Mouse (Mus musculus): Measurements from ENCODE around the gene Selenov. TPM values are rescaled to one million over a fixed set of nuclear protein-coding genes. Genes with fewer than 3 reads are reported as not detected.

Gene Selenov
- polyA plus RNA-seq, 1 experiment from 2014 or later = 0.66 TPM

DNA sequence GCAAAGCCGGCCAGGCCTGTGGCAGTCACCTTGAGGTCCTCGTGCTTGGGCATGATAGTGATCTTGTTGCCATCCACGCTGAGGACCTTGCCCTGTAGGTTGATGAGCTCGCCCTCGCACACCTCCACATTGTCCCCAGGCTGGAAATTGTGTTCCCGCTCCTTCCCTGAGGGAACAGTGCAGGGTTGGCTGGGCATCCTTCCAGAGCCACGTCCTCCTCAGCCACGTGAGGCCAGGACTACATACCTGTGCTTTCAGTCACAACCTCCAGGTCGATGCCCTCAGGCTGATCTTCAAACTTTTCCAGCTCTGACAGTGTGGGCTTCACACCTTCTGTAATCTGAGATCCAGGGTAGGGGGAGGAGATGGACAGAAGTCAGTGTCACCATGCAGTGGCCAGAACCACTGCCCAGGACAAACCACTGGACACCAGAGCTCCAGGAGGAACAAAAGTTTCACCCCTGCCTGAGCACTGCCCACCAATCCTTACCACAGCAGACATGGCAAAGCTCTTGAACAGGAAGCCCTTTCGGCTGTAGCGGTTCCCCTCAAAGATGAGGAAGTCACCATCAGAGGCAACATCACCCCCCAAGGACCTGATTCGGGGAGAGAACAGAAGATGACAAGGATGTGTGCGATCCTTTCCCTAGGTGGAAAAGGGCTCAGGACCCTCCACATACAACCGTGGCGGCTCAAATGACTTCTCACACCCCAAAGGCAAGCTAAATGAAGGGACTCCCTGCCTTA, 31.2 kb upstream of the Selenov start:
- no peak for ATAC-seq (ENCODE audit: insufficient read depth, low FRiP score, low TSS enrichment)
- WGBS = 91% methylated on average over 15 of the region's 15 CpGs

DNA sequence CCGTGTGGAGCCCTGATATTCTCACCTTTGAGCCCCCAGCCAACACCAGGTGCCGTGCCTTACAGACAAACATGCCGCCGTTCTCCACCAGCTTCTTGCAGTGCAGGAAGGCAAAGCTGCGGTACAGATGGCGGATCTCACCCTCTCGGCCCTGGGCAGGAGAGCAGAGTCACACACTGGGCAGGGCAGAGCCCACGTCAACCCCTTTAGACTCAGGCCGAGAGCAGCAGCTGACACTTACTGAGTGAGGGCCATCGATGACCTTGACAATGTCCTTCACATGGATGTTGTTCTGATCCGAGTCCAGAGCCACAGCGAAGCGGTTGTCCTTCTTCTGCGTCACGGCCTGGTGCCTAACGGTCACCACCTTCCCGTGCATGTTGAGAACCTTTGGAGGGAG, 27.7 kb upstream of the Selenov start:
- H3K4me1 ChIP-seq (ENCODE audit: control insufficient read depth, insufficient read depth, low read length) = no peaks in the 10 kb centered on the region
- DNase-seq (ENCODE audit: low spot score) = no peak
- peaks cover 54% of the 10 kb centered on the region for H3K36me3 ChIP-seq (ENCODE audit: control insufficient read depth, insufficient read depth, low read length)
- no peak overlapping the region for H3K4me2 ChIP-seq (ENCODE audit: low read depth)
- ATAC-seq (ENCODE audit: insufficient read depth, low FRiP score, low TSS enrichment) = no peak
- H3K4me3 ChIP-seq (ENCODE audit: low read depth, low read length) = no peak overlapping the region
- no peaks in the 10 kb centered on the region for H3K27me3 ChIP-seq (ENCODE audit: control insufficient read depth, insufficient read depth, low read length)
- no peak overlapping the region for H3K27ac ChIP-seq (ENCODE audit: low read depth, low read length)
- no peak overlapping the region for H3K9ac ChIP-seq (ENCODE audit: low read length)
- 94% methylated on average over 17 of the region's 17 CpGs for WGBS
- H3K9me3 ChIP-seq (ENCODE audit: control insufficient read depth, low read length) = no peaks in the 10 kb centered on the region

More for the DNA sequence above, 31.2 kb upstream of the Selenov start:
- no peaks in the 10 kb centered on the region for H3K4me1 ChIP-seq (ENCODE audit: control insufficient read depth, insufficient read depth, low read length)
- DNase-seq (ENCODE audit: low spot score) = no peak
- H3K27ac ChIP-seq (ENCODE audit: low read depth, low read length) = no peak overlapping the region
- no peaks in the 10 kb centered on the region for H3K9me3 ChIP-seq (ENCODE audit: control insufficient read depth, low read length)
- H3K36me3 ChIP-seq (ENCODE audit: control insufficient read depth, insufficient read depth, low read length) = peaks cover 48% of the 10 kb centered on the region
- H3K9ac ChIP-seq (ENCODE audit: low read length) = no peak overlapping the region
- H3K4me3 ChIP-seq (ENCODE audit: low read depth, low read length) = no peak overlapping the region
- H3K4me2 ChIP-seq (ENCODE audit: low read depth) = no peak overlapping the region
- no peaks in the 10 kb centered on the region for H3K27me3 ChIP-seq (ENCODE audit: control insufficient read depth, insufficient read depth, low read length)

DNA sequence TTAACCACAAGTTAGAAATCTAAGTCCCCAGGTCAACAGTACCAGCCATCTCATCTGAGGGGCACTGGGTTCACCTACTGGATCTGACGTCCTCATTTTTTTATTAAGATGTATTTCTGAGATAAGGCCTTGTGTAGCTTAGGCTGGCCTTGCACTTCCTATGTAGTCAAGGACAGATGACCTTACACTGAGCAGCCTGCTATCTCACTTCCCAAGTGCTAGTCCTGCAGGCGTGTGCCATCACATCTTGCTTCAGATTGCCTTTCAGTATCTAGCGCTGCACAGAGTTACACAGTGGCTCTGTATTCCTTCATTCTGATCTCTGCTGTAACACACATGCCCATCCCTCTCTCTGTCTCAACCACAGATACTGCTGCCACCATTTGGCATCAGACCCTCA, 27.1 kb upstream of the Selenov start:
- H3K9me3 ChIP-seq (ENCODE audit: control insufficient read depth, low read length) = no peaks in the 10 kb centered on the region
- no peak overlapping the region for H3K9ac ChIP-seq (ENCODE audit: low read length)
- no peaks in the 10 kb centered on the region for H3K27me3 ChIP-seq (ENCODE audit: control insufficient read depth, insufficient read depth, low read length)
- WGBS = 89% methylated on average over 3 of the region's 3 CpGs
- H3K36me3 ChIP-seq (ENCODE audit: control insufficient read depth, insufficient read depth, low read length) = peaks cover 47% of the 10 kb centered on the region
- no peak overlapping the region for H3K27ac ChIP-seq (ENCODE audit: low read depth, low read length)
- ATAC-seq (ENCODE audit: insufficient read depth, low FRiP score, low TSS enrichment) = no peak
- DNase-seq (ENCODE audit: low spot score) = no peak
- H3K4me1 ChIP-seq (ENCODE audit: control insufficient read depth, insufficient read depth, low read length) = no peaks in the 10 kb centered on the region
- no peak overlapping the region for H3K4me2 ChIP-seq (ENCODE audit: low read depth)
- H3K4me3 ChIP-seq (ENCODE audit: low read depth, low read length) = no peak overlapping the region

DNA sequence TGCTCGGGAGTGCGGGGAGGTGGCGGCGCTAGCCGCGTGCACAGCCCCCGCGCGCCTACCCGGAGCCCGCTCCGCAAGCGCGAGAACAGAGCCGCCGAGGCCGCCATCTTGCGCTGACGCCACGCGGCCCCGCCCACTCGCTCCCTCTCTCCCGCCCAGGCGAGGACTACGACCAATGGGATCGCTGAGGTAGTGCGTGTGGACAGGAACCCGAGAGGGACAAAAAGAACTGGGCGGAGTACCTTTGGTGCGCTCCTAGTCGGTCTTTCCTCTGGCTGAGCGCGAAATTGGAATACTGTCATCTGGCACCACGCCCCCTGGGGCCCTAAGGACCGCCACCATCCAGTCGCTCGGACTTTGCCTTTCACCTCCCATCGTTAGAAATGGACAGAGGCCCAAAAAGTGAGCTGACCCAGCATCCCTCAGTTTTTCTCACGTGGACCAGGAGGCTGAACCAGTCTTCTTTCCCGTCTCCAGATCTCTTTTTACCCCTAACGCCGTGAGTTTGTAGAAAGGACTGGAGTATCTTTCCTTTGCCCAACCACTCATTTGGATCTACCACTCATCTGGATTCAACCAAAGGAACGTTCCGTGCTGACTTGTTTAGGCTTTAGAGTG, 21.0 kb upstream of the Selenov start, which contains the start of gene Timm50:
Timm50 (minus strand) TSS at position 147 of the 618 bp plus-strand sequence.
- H3K9ac ChIP-seq (ENCODE audit: low read length) = peak within 1 kb of the TSS; percentile 92
- peak; percentile 96 for ATAC-seq (ENCODE audit: insufficient read depth, low FRiP score, low TSS enrichment)
- H3K4me3 ChIP-seq (ENCODE audit: low read depth, low read length) = peak within 1 kb of the TSS; percentile 97
- H3K36me3 ChIP-seq (ENCODE audit: control insufficient read depth, insufficient read depth, low read length) = peaks cover 24% of the 10 kb centered on the region
- peak within 1 kb of the TSS; percentile 64 for H3K4me2 ChIP-seq (ENCODE audit: low read depth)
- DNase-seq (ENCODE audit: low spot score) = peak; percentile 97
- WGBS = under 1% methylated on average over 42 of the region's 45 CpGs
- peak within 1 kb of the TSS; percentile 73 for H3K27ac ChIP-seq (ENCODE audit: low read depth, low read length)
- H3K9me3 ChIP-seq (ENCODE audit: control insufficient read depth, low read length) = no peaks in the 10 kb centered on the region
- no peaks in the 10 kb centered on the region for H3K27me3 ChIP-seq (ENCODE audit: control insufficient read depth, insufficient read depth, low read length)
- peaks cover 9% of the 10 kb centered on the region for H3K4me1 ChIP-seq (ENCODE audit: control insufficient read depth, insufficient read depth, low read length)

DNA sequence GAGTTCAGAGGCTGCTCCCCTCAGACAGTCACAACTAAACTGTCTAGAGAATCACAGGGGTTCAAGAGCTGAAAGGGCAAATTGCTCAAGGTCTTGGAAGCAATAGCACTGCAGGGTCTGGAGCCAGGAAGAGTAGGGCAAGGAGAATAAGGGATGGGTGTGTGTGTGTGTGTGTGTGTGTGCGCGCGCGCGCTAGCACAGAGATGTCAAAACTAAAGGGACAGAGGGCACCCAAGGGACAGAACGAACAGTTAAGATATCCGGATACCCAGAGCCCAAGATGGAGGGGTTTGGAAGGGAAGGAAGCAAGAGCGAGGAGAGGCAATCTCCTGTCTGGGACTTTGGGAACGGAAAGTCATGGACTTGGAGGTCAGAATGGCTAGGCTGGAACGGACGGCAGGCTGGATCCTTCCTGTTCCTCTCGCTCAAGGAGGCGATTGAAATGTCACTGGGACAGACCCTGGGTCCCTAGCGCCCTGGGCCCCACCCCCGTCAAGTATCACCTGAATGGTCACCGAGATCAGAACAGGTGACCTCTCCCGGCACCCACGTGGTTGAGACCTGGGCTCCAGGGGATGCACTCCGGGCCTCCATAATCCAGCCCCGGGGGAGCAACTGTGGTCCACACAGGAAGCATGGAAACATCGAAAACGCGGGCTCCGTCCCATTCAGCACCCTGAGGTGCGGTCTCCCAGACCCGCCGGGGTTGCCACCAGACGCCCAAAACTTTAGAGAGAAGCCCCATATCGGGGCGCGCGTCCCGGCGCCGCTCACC, 20.4 kb upstream of the Selenov start:
- WGBS = 6% methylated on average over 35 of the region's 35 CpGs
- DNase-seq (ENCODE audit: low spot score) (peak; percentile 12), ATAC-seq (ENCODE audit: insufficient read depth, low FRiP score, low TSS enrichment) (peak; percentile 54)
- H3K4me1 ChIP-seq (ENCODE audit: control insufficient read depth, insufficient read depth, low read length) = peaks cover 9% of the 10 kb centered on the region
- H3K4me3 ChIP-seq (ENCODE audit: low read depth, low read length) = peak overlapping the region; percentile 97
- no peaks in the 10 kb centered on the region for H3K27me3 ChIP-seq (ENCODE audit: control insufficient read depth, insufficient read depth, low read length)
- H3K9me3 ChIP-seq (ENCODE audit: control insufficient read depth, low read length) = no peaks in the 10 kb centered on the region
- H3K36me3 ChIP-seq (ENCODE audit: control insufficient read depth, insufficient read depth, low read length) = peaks cover 27% of the 10 kb centered on the region
- H3K4me2 ChIP-seq (ENCODE audit: low read depth) = peak overlapping the region; percentile 64
- peak overlapping the region; percentile 73 for H3K27ac ChIP-seq (ENCODE audit: low read depth, low read length)
- H3K9ac ChIP-seq (ENCODE audit: low read length) = peak overlapping the region; percentile 92

DNA sequence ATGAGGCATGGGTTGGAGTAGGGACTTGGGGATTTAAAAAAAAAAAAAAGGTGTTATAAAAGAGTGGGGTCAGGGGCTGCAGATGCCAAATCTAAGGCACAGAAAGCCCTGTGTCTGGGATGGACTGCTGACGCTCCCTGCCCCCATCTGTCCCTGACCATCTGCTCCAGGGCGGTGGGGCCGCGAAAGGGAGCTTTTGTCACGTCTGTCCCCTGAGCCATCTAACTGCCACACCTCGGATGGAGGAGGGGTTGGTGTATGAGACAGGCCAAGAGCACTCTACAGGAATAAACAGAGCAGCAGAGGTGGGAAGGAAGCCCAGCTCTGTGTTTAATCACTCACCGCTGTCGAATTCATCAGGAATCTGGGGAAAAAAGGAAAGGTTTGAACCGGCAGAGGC, 18.8 kb upstream of the Selenov start:
- H3K4me1 ChIP-seq (ENCODE audit: control insufficient read depth, insufficient read depth, low read length) = peaks cover 9% of the 10 kb centered on the region
- no peaks in the 10 kb centered on the region for H3K27me3 ChIP-seq (ENCODE audit: control insufficient read depth, insufficient read depth, low read length)
- ATAC-seq (ENCODE audit: insufficient read depth, low FRiP score, low TSS enrichment) = no peak; the same call in 1 of the 2 replicates
- WGBS = 47% methylated on average over 9 of the region's 9 CpGs
- H3K9me3 ChIP-seq (ENCODE audit: control insufficient read depth, low read length) = no peaks in the 10 kb centered on the region
- H3K4me2 ChIP-seq (ENCODE audit: low read depth) = peak overlapping the region; percentile 23
- H3K4me3 ChIP-seq (ENCODE audit: low read depth, low read length) = 0 out of 2 replicates have a peak overlapping the region, but pooled peaks have one; percentile 4
- peak; percentile 61 for DNase-seq (ENCODE audit: low spot score)
- H3K9ac ChIP-seq (ENCODE audit: low read length) = no peak overlapping the region
- H3K36me3 ChIP-seq (ENCODE audit: control insufficient read depth, insufficient read depth, low read length) = peaks cover 18% of the 10 kb centered on the region
- H3K27ac ChIP-seq (ENCODE audit: low read depth, low read length) = peak overlapping the region; percentile 60

DNA sequence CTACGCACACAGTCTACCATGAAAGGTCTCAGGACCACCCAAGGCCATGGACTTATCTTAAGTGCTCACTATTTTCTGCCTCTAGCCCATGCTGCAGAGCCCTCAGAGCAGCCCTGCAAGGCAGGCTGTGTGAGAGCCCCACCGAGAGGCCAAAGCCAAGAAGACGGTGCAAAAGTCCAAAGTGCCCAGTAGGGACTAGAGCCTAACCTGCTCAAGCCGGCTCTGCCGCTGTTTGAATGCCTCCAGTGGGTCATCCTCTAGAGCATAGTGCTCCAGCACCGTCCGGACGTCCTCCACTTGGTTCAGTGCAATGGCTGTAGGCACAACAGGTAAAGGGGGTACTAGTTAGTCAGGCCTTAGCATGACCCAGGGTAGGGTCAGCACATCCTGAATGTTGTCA, 15.2 kb upstream of the Selenov start:
- ATAC-seq (ENCODE audit: insufficient read depth, low FRiP score, low TSS enrichment) = no peak
- H3K9me3 ChIP-seq (ENCODE audit: control insufficient read depth, low read length) = no peaks in the 10 kb centered on the region
- H3K9ac ChIP-seq (ENCODE audit: low read length) = no peak overlapping the region
- peaks cover 16% of the 10 kb centered on the region for H3K4me1 ChIP-seq (ENCODE audit: control insufficient read depth, insufficient read depth, low read length)
- no peak for DNase-seq (ENCODE audit: low spot score)
- 99% methylated on average over 8 of the region's 8 CpGs for WGBS
- H3K27me3 ChIP-seq (ENCODE audit: control insufficient read depth, insufficient read depth, low read length) = no peaks in the 10 kb centered on the region
- H3K36me3 ChIP-seq (ENCODE audit: control insufficient read depth, insufficient read depth, low read length) = peaks cover 18% of the 10 kb centered on the region
- H3K4me3 ChIP-seq (ENCODE audit: low read depth, low read length) = no peak overlapping the region
- H3K4me2 ChIP-seq (ENCODE audit: low read depth) = no peak overlapping the region
- H3K27ac ChIP-seq (ENCODE audit: low read depth, low read length) = no peak overlapping the region

DNA sequence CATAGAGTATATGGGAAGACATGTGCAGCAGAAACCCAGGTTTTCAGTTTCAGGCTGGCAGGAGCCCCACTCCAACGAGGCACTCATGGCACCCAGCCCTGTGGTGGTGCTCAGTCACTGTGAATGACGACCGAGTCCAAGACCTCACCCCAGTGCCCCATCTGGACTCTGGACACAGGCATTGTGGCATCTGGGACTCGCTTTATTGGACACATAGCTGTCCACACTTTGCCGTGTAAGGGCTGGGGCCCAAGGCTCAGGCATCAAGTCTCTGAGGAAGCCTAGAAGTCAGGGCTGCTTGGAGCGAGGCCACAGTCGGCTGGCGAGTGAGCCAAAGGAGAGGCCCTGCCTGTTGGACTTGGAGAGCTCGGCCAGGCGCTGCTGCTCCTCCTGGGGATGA, 14.7 kb upstream of the Selenov start:
- H3K9ac ChIP-seq (ENCODE audit: low read length) = no peak overlapping the region
- H3K4me2 ChIP-seq (ENCODE audit: low read depth) = no peak overlapping the region
- WGBS = 87% methylated on average over 10 of the region's 10 CpGs
- H3K4me1 ChIP-seq (ENCODE audit: control insufficient read depth, insufficient read depth, low read length) = peaks cover 14% of the 10 kb centered on the region
- no peak overlapping the region for H3K4me3 ChIP-seq (ENCODE audit: low read depth, low read length)
- no peaks in the 10 kb centered on the region for H3K27me3 ChIP-seq (ENCODE audit: control insufficient read depth, insufficient read depth, low read length)
- H3K9me3 ChIP-seq (ENCODE audit: control insufficient read depth, low read length) = no peaks in the 10 kb centered on the region
- no peak overlapping the region for H3K27ac ChIP-seq (ENCODE audit: low read depth, low read length)
- ATAC-seq (ENCODE audit: insufficient read depth, low FRiP score, low TSS enrichment) (no peak), DNase-seq (ENCODE audit: low spot score) (no peak)
- H3K36me3 ChIP-seq (ENCODE audit: control insufficient read depth, insufficient read depth, low read length) = peaks cover 18% of the 10 kb centered on the region
